Mouse (Mus musculus): ENCODE results near the gene Acod1.
A peak's percentile ranks its signal among the peaks of the same experiment; 100 is the strongest.

Gene Acod1

GRCm38 (mm10) chr14:103072731-103073130 is 26.0 kb downstream of the Acod1 start:
- no peak for DNase-seq (ENCODE audit: low read depth, low spot score)

- no peak for DNase-seq (ENCODE audit: low read depth, low spot score)
Observed at GRCm38 (mm10) chr14:103073825-103074224, 27.0 kb downstream of the Acod1 start.

GRCm38 (mm10) chr14:103075166-103075565 is 28.4 kb downstream of the Acod1 start:
- DNase-seq (ENCODE audit: low read depth, low spot score) = no peak

GRCm38 (mm10) chr14:103077272-103078005 is 30.7 kb downstream of the Acod1 start:
- no peak for DNase-seq (ENCODE audit: low read depth, low spot score)

GRCm38 (mm10) chr14:103078006-103078912 is 31.5 kb downstream of the Acod1 start:
- DNase-seq (ENCODE audit: low read depth, low spot score) = no peak

- DNase-seq (ENCODE audit: low read depth, low spot score) = no peak
Observed at GRCm38 (mm10) chr14:103079209-103079977, 32.6 kb downstream of the Acod1 start.

- DNase-seq (ENCODE audit: low read depth, low spot score) = no peak
Observed at GRCm38 (mm10) chr14:103085840-103086533, 39.2 kb downstream of the Acod1 start.

- DNase-seq (ENCODE audit: low read depth, low spot score) = peak; percentile 76
Observed at GRCm38 (mm10) chr14:103086671-103087324, 40.0 kb downstream of the Acod1 start.

- no peak for DNase-seq (ENCODE audit: low read depth, low spot score)
Observed at GRCm38 (mm10) chr14:103087846-103088245, 41.1 kb downstream of the Acod1 start.

- peak; percentile 83 for DNase-seq (ENCODE audit: low read depth, low spot score)
Observed at GRCm38 (mm10) chr14:103088624-103089023, 41.8 kb downstream of the Acod1 start.

- no peak for DNase-seq (ENCODE audit: low read depth, low spot score)
Observed at GRCm38 (mm10) chr14:103093236-103093635, 46.5 kb downstream of the Acod1 start.

GRCm38 (mm10) chr14:103093670-103094069 is 46.9 kb downstream of the Acod1 start:
- DNase-seq (ENCODE audit: low read depth, low spot score) = no peak

- DNase-seq (ENCODE audit: low read depth, low spot score) = no peak
Observed at GRCm38 (mm10) chr14:103095036-103095435, 48.3 kb downstream of the Acod1 start.

GRCm38 (mm10) chr14:103095826-103096225 is 49.0 kb downstream of the Acod1 start:
- DNase-seq (ENCODE audit: low read depth, low spot score) = no peak

GRCm38 (mm10) chr14:103096621-103097020 is 49.8 kb downstream of the Acod1 start:
- peak; percentile 31 for DNase-seq (ENCODE audit: low read depth, low spot score)

- peak; percentile 28 for DNase-seq (ENCODE audit: low read depth, low spot score)
Observed at GRCm38 (mm10) chr14:103098213-103098586, 51.4 kb downstream of the Acod1 start.

GRCm38 (mm10) chr14:103098587-103099235 is 51.9 kb downstream of the Acod1 start:
- DNase-seq (ENCODE audit: low read depth, low spot score) = peak; percentile 63

GRCm38 (mm10) chr14:103099238-103099933 is 52.6 kb downstream of the Acod1 start, which contains the start of gene Fbxl3:
Fbxl3 (minus strand) TSS chr14:103099566.
- DNase-seq (ENCODE audit: low read depth, low spot score) = peak; percentile 97

GRCm38 (mm10) chr14:103100296-103100695 is 53.5 kb downstream of the Acod1 start:
- no peak for DNase-seq (ENCODE audit: low read depth, low spot score)
